Comparison of ENCODE assay signal across 8 mouse cellular contexts in genomic region chr11:107794547-107795269, GRCm38 (mm10). TPM values are rescaled to one million over a fixed set of nuclear protein-coding genes. Genes with fewer than 3 reads are reported as not detected.
DNase-seq lines count a peak whose midpoint lies in the region; ATAC-seq and TF ChIP-seq lines count a peak whose summit lies in the region.

Cacng4 (minus strand) TSS chr11:107794557.

- peak within 1 kb of the TSS; percentile 62 for H3K4me3 ChIP-seq in layer of hippocampus, adult 2 months
- H3K4me3 ChIP-seq in forebrain, postnatal 0 days (ENCODE audit: low read depth, low read length), result peak within 1 kb of the TSS; percentile 84
- peak within 1 kb of the TSS; percentile 87 for H3K4me3 ChIP-seq in midbrain, embryonic 15.5 days

- TF ChIP-seq CTCF in layer of hippocampus, adult 2 months (conservative IDR thresholded peaks at IDR 0.05), result no peak
- no peak for TF ChIP-seq CTCF in brain, embryonic 14.5 days (IDR thresholded peaks at IDR 0.05; ENCODE audit: borderline replicate concordance, extremely low read depth, insufficient read depth, insufficient read length)
- TF ChIP-seq CTCF in forebrain, postnatal 0 days (IDR thresholded peaks at IDR 0.05; ENCODE audit: low read depth), result no peak

- H3K27ac ChIP-seq in layer of hippocampus, adult 2 months, result peak within 1 kb of the TSS; percentile 11; the same call in 1 of the 2 replicates
- H3K27ac ChIP-seq in forebrain, postnatal 0 days (ENCODE audit: low read depth, low read length), result peak within 1 kb of the TSS; percentile 97
- peak within 1 kb of the TSS; percentile 96 for H3K27ac ChIP-seq in midbrain, embryonic 15.5 days

- ATAC-seq in forebrain, postnatal 0 days, result peak; percentile 65
- ATAC-seq in midbrain, embryonic 15.5 days (replicated peaks), result peak; percentile 59

- H3K9me3 ChIP-seq in forebrain, postnatal 0 days (ENCODE audit: low read length), result no peaks in the 10 kb centered on the region
- no peaks in the 10 kb centered on the region for H3K9me3 ChIP-seq in midbrain, embryonic 15.5 days

- H3K9ac ChIP-seq in forebrain, postnatal 0 days, result peak within 1 kb of the TSS; percentile 94
- peak within 1 kb of the TSS; percentile 85 for H3K9ac ChIP-seq in midbrain, embryonic 15.5 days

- under 1% methylated on average over 25 of the region's 73 CpGs for WGBS in forebrain, postnatal 0 days
- 2% methylated on average over 32 of the region's 73 CpGs for WGBS in midbrain, embryonic 15.5 days

- H3K36me3 ChIP-seq in forebrain, postnatal 0 days (ENCODE audit: insufficient read depth), result peaks cover 2% of the 10 kb centered on the region
- no peaks in the 10 kb centered on the region for H3K36me3 ChIP-seq in midbrain, embryonic 15.5 days (replicated peaks)

- peak within 1 kb of the TSS; percentile 83 for H3K4me2 ChIP-seq in forebrain, postnatal 0 days (ENCODE audit: low read depth)
- H3K4me2 ChIP-seq in midbrain, embryonic 15.5 days, result peak within 1 kb of the TSS; percentile 75

- DNase-seq in layer of hippocampus, adult 2 months (ENCODE audit: low spot score in 2 of 2), result no peak
- no peak for DNase-seq in layer of hippocampus, adult 9-11 months
- peak; percentile 82 for DNase-seq in brain, embryonic 14.5 days (ENCODE audit: low read depth)
- peak; percentile 85 for DNase-seq in forebrain, postnatal 0 days
- DNase-seq in left cerebral cortex, adult 8-10 months (ENCODE audit: low spot score in 2 of 2), result no peak
- peak; percentile 51 to 65 for DNase-seq in thymus, postnatal 36 days
- no peak for DNase-seq in frontal cortex, postnatal 36 days (ENCODE audit: low spot score in 2 of 2)

- no peaks in the 10 kb centered on the region for H3K27me3 ChIP-seq in forebrain, postnatal 0 days (ENCODE audit: insufficient read depth, low read length)
- H3K27me3 ChIP-seq in midbrain, embryonic 15.5 days (replicated peaks), result no peaks in the 10 kb centered on the region

- 0 out of 2 replicates have a peak, but pooled peaks have one; percentile 40 for TF ChIP-seq POLR2A in brain, embryonic 14.5 days (IDR thresholded peaks at IDR 0.05; ENCODE audit: borderline replicate concordance, extremely low read depth, insufficient read depth, insufficient read length, poor library complexity, severe bottlenecking)

- peaks cover 11% of the 10 kb centered on the region for H3K4me1 ChIP-seq in forebrain, postnatal 0 days (ENCODE audit: insufficient read depth)
- peaks cover 53% of the 10 kb centered on the region for H3K4me1 ChIP-seq in midbrain, embryonic 15.5 days

RNA-seq across cellular contexts. Expression of gene Cacng4, which starts in this region (rescaled TPM):
- 10 to 100 TPM; 23.7 TPM for total RNA-seq in layer of hippocampus, adult 2 months (2021)
- 117 and 152 TPM in 2 replicates for polyA plus RNA-seq in brain, embryonic 14.5 days (2012; rRNA removed)
- 80.9 and 91.7 TPM in 2 replicates for total RNA-seq in forebrain, postnatal 0 days (2014; rRNA removed)
- polyA plus RNA-seq in forebrain, postnatal 0 days (2015; fragmentation: Nextera tagmentation; extraction: Ambion mirVana), result 44.6 and 57.7 TPM in 2 replicates
- total RNA-seq in left cerebral cortex, adult 8-10 months (2022), result 10 to 100 TPM; 38.7 to 48.6 (median 46.1) TPM
- 61.5 and 68.6 TPM in 2 replicates for polyA plus RNA-seq in midbrain, embryonic 15.5 days (2015; fragmentation: Nextera tagmentation; extraction: Ambion mirVana)

Comparison
In these comparisons a context has a peak if more than half of its experiments do, and no peak if none do; other contexts are left out.
1. DNase-seq: peak in brain, embryonic 14.5 days (single experiment), forebrain, postnatal 0 days (single experiment) and thymus, postnatal 36 days (2 of 2); none in layer of hippocampus, adult 2 months (0 of 2), layer of hippocampus, adult 9-11 months (single experiment), left cerebral cortex, adult 8-10 months (0 of 2) and frontal cortex, postnatal 36 days (0 of 2).
2. H3K27ac ChIP-seq: peak in every context shown above with its lines; median percentile 97 in forebrain, postnatal 0 days; 96 in midbrain, embryonic 15.5 days; 11 in layer of hippocampus, adult 2 months.
3. Peak in every context shown above with its lines, with median percentiles within 50 percentile points of each other: H3K4me3 ChIP-seq.